Mouse (Mus musculus): Measurements from ENCODE around the gene Ubald2.

Gene Ubald2

GRCm38 (mm10) chr11:116463833-116464232, 29.9 kb downstream of the Ubald2 start:
- 1% methylated on average over 2 of the region's 2 CpGs for WGBS

DNA sequence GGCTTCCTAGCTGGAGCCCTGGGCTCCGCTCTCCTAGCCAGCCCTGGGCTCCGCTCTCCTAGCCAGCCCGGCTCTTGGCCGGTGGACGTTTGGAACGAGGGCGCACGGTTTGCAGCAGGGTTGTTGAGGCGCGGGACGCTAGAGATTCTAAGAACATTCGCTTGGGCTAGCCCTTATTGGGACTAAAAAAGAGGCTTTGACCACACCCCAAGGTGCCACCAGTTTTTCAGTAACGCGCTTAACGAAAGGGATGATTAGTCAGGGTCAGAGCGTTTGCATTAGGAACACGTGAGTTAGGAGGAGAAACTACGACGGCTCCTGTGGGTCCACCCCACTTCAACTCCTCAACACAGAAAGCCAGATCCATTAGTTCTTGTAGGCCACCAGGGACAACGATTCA, 32.2 kb downstream of the Ubald2 start, which contains the start of gene Qrich2:
TSS of gene Qrich2 (minus strand) at position 101 of the 400 bp plus-strand sequence.
- WGBS: 69% methylated on average over 20 of the region's 20 CpGs

- WGBS: 79% methylated on average over 3 of the region's 3 CpGs
Observed at GRCm38 (mm10) chr11:116468338-116468737, 34.4 kb downstream of the Ubald2 start.

DNA sequence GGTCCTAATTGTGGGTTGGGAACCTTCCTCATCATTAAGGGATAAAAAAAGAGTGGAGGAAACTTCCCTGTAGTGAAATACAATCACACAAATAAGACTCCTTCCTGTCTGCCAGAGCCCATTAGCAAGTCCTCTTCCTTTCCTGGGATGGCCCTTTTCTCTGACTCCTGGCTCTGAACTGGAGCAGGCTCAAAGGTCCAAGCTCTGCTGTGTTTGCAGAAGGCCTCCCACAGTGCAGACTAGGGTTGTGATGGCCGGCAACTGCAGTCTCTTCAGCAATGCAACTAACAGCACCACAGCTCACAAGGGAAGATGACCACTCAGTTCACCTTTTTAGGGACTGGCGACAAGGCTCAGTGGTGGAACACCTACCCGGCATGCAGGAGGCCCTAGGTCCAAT, 36.4 kb downstream of the Ubald2 start:
- WGBS: 78% methylated on average over 3 of the region's 3 CpGs

DNA sequence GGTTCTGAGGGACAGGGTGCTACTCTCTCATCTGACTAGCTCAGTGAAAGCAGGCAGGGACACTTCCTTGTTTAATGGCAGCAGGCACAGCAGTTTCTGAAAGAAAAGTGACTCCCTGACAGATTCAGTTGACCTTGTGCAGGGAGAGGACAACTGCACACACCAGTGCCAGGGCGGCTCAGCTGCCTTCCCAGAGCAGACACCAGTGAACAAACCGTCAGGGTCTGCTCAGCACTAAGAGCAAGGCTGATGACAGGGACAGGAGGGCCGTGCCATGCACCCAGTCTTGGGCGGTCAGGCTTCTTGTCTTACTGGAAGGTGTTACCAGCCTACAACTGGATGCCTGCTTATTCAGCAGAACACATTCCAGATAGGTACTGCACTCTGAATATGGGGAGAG, 37.0 kb downstream of the Ubald2 start:
- 89% methylated on average over 4 of the region's 4 CpGs for WGBS

DNA sequence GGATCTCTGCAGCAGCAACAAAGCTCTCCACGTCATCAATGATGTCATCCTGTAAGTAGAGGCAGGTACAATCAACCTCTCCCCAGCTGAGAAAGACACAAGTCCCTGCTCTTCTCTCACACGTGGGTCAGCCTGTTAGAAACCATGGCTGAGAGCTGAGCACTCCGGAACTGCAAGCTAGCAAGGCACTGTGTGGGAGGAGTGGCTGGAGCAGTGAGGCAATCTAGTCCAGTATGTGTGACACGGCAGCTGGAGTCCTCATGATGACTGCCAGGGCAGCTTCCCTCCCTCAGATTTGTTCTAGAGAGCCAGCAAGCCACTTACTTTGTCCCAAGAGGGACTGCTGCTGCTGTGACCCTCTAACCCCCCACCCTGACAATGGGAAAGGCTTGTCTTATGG, 38.4 kb downstream of the Ubald2 start:
- WGBS: 48% methylated on average over 4 of the region's 4 CpGs

GRCm38 (mm10) chr11:116476041-116476440, 42.1 kb downstream of the Ubald2 start:
- 54% methylated on average over 10 of the region's 10 CpGs for WGBS

DNA sequence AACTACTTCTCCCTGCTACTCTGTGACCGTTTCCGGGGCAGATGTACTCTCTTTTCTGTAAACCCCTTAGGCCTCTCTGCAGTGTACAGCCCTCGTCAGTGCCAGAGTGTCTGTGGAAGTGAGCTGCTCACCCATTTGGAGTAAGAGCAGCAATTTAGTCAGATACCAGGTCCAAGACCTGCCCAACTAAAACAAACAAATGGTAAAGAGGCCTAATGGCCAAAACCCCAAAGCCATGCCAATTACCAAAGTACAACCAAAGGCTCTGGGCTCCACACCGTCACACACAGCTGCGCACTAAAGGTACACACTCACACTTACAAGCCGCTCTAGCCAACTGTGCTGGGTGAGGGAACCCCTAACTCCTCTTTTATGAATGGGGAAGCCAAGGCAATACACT, 42.8 kb downstream of the Ubald2 start:
- WGBS: 87% methylated on average over 6 of the region's 6 CpGs

DNA sequence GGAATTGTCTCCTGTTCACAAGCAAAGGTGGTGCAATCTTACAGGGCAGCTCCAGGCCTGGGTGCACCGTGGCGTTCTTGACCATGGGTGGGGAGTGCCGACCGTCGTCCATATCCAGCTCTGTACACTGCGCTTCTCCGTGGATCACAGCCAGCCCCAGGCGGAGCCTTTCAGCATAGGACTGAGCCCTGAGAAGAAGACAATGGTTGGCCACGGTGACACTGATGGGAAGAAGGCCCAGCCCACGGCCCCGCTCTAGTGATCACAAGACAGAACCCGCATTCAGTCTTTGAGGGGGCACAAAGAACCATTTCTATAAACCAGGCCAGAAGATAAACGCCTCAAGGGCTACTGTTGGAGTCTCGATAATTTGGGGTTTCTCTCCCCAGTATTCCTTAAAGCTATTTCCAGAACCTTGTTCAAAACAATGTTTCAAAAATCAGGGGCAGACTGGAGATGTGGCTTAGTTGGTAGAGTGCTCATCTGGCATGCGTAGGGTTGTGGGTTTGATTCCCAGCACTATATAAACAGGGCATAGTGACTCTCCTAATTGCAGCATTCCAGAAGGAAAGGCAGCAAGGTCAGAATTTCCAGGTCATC, 43.4 kb downstream of the Ubald2 start:
- WGBS: 80% methylated on average over 15 of the region's 15 CpGs

- 91% methylated on average over 7 of the region's 7 CpGs for WGBS
Observed at GRCm38 (mm10) chr11:116478978-116479377, 45.1 kb downstream of the Ubald2 start.

- WGBS: 59% methylated on average over 8 of the region's 8 CpGs
Observed at GRCm38 (mm10) chr11:116479832-116480231, 45.9 kb downstream of the Ubald2 start.

GRCm38 (mm10) chr11:116480975-116481374, 47.1 kb downstream of the Ubald2 start:
- WGBS: 88% methylated on average over 8 of the region's 8 CpGs

DNA sequence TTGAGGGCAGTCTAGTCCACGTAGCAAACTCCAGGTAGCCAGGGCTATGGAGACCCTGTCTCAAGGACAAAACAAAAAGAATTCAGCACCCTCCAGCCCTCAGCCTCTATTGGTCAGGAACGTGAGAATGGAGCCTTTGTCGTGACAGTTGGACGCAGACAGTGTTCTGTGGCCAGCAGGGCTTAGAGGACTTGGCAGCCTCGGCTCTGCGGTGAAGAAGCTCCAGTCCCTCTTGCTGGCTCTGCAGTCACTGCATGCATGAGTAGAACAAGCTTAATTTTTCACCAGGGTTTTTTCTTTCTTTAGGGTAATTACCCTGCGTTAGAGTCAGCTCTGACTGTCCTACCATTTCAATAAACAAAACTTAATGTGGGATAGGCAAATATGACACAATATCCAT, 47.9 kb downstream of the Ubald2 start:
- 68% methylated on average over 7 of the region's 7 CpGs for WGBS

GRCm38 (mm10) chr11:116484261-116484660, 50.4 kb downstream of the Ubald2 start:
- 88% methylated on average over 8 of the region's 8 CpGs for WGBS
